Mouse (Mus musculus) neural tube, embryonic 11.5 days (tissue): ENCODE data around the gene Ipmk. TPM values are rescaled to one million over a fixed set of nuclear protein-coding genes. Genes with fewer than 3 reads are reported as not detected.

Experiments
- ATAC-seq: fragments of 200-750 bp; cut with Nextera tagmentation; 2 replicates; pipeline ENCODE4 v1.8.0; 2017; ENCODE audit warnings: moderate number of reproducible peaks, mild to moderate bottlenecking, moderate TSS enrichment, moderate library complexity; ENCODE audit not compliant: insufficient read depth, low FRiP score, low TSS enrichment
- DNase-seq: peaks from one replicate; pipeline ENCODE4 v3.0.0-alpha.2; 2015; ENCODE audit warnings: low spot score
- H3K27ac ChIP-seq: fragments of 300-500 bp; sonication (generic); 2 replicates; pipeline ENCODE4 v1.5.1; 2014; ENCODE audit warnings: low read depth, mild to moderate bottlenecking, low read length
- H3K27me3 ChIP-seq: fragments of 300-500 bp; sonication (generic); 2 replicates; pipeline ENCODE4 v1.6.1; 2014; ENCODE audit warnings: mild to moderate bottlenecking, low read length, mixed read lengths; ENCODE audit not compliant: control insufficient read depth, insufficient read depth
- H3K36me3 ChIP-seq: fragments of 300-500 bp; sonication (generic); 2 replicates; pipeline ENCODE4 v1.6.1; 2014; ENCODE audit warnings: mild to moderate bottlenecking, low read length, moderate library complexity, mixed read lengths; ENCODE audit not compliant: control insufficient read depth, insufficient read depth
- H3K4me1 ChIP-seq: fragments of 300-500 bp; sonication (generic); 2 replicates; pipeline ENCODE4 v1.6.1; 2014; ENCODE audit warnings: low read length, mixed read lengths; ENCODE audit not compliant: control insufficient read depth, insufficient read depth
- H3K4me2 ChIP-seq: fragments of 300-500 bp; sonication (generic); 2 replicates; pipeline ENCODE4 v1.6.1; 2014; ENCODE audit warnings: low read depth, mild to moderate bottlenecking, moderate library complexity
- H3K4me3 ChIP-seq: fragments of 300-500 bp; sonication (generic); 2 replicates; pipeline ENCODE4 v1.5.1; 2014; ENCODE audit warnings: low read depth, low read length
- H3K9ac ChIP-seq: fragments of 300-500 bp; sonication (generic); 2 replicates; pipeline ENCODE4 v1.6.1; 2014; ENCODE audit warnings: mild to moderate bottlenecking, low read length
- H3K9me3 ChIP-seq: fragments of 300-500 bp; sonication (generic); 2 replicates; pipeline ENCODE4 v1.6.1; 2016; ENCODE audit warnings: low read length; ENCODE audit not compliant: control insufficient read depth
- WGBS: fragments of 180-500 bp; shearing (Covaris S2); extraction: QIAGEN DNeasy Blood & Tissue Kit; methylation state at CpG from one replicate; pipeline ENCODE4 v1.1.7; 2014; 5-methylcytosine and 5-hydroxymethylcytosine counted together
- polyA plus RNA-seq: library from polyadenylated mRNA; unstranded; fragments of >200 nt; fragmentation: Nextera tagmentation; extraction: Ambion mirVana; gene quantifications from 2 replicates; pipeline ENCODE4 v1.2.1, GENCODE M21; 2014

Gene Ipmk
- polyA plus RNA-seq, 1 experiment from 2014 or later, result 23.6 TPM

DNA sequence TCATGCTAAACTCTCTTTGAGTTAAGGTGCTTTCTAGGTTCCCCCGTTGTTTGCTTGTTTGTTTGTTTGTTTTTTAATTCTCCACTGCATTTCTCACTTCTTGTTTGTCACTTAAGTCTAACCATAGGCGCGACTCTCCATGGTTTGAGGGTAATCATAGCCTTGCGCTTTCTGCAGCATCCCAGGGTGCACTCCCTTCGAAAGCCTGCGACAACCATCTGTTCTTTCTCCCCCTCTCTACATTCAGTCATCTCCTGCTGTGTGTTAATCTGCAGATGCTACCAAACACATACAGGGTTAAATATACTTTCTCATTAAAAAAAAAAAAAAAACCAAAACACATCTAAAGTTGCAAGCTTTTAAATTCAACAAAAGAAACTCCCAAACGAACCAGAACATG lies 31.1 kb upstream of the Ipmk start:
- H3K9me3 ChIP-seq, result no peaks in the 10 kb centered on the region
- no peaks in the 10 kb centered on the region for H3K36me3 ChIP-seq
- H3K4me1 ChIP-seq, result no peaks in the 10 kb centered on the region
- H3K27ac ChIP-seq, result no peak overlapping the region
- no peak overlapping the region for H3K9ac ChIP-seq
- H3K4me3 ChIP-seq, result no peak overlapping the region
- H3K27me3 ChIP-seq, result no peaks in the 10 kb centered on the region
- WGBS, result 69% methylated on average over 7 of the region's 7 CpGs
- H3K4me2 ChIP-seq, result no peak overlapping the region
- DNase-seq (no peak), ATAC-seq (no peak)

DNA sequence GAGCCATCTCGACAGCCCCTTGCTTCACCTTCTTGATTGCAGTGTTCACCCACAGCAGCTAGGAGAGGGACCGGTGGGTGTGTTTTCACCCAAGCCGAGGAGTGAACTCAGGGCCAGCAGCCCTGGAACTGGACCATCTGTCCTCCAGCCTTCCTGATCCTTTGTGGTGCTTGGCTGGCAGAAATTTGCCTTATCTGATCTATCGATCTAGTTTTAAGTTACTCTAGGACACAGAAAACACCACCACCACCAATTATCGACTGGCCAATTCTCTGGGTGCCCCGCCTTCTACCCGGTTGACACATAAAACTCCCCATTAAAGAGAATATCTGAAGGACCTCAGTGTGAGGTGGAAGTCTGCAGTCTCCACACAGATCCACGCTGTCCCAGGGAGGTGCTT lies 23.9 kb upstream of the Ipmk start:
- DNase-seq, result no peak
- Histone ChIP-seq H3K9me3 (no peaks in the 10 kb centered on the region), H3K4me2 (no peak overlapping the region), H3K9ac (no peak overlapping the region), H3K4me1 (no peaks in the 10 kb centered on the region), H3K27me3 (no peaks in the 10 kb centered on the region), H3K36me3 (no peaks in the 10 kb centered on the region), H3K4me3 (no peak overlapping the region), H3K27ac (no peak overlapping the region)
- 82% methylated on average over 8 of the region's 8 CpGs for WGBS
- no peak for ATAC-seq

DNA sequence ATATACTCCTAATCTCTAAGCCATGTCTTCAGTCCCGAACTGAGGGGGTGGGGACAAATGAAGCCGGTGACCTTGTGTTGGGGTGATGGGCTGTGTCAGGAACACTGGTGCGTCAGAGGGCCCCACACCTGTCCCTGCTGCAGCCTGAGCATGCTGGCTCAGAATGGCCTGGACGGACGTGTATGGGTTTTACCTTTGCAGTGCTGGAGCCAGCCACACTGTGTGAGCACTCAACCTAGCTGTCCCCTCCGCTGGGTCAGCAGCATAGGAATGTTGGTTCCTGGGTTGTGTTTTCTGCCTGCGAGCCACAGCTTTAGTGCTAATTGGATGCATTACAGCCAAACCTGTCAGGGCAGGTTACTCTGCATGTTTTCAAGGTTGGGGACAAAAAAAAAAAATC lies 21.4 kb upstream of the Ipmk start:
- no peak overlapping the region for H3K27ac ChIP-seq
- no peak overlapping the region for H3K9ac ChIP-seq
- ATAC-seq, result no peak
- H3K36me3 ChIP-seq, result peaks cover 3% of the 10 kb centered on the region
- H3K4me2 ChIP-seq, result no peak overlapping the region
- no peaks in the 10 kb centered on the region for H3K9me3 ChIP-seq
- WGBS, result 82% methylated on average over 7 of the region's 7 CpGs
- no peaks in the 10 kb centered on the region for H3K27me3 ChIP-seq
- H3K4me1 ChIP-seq, result no peaks in the 10 kb centered on the region
- no peak for DNase-seq
- no peak overlapping the region for H3K4me3 ChIP-seq

DNA sequence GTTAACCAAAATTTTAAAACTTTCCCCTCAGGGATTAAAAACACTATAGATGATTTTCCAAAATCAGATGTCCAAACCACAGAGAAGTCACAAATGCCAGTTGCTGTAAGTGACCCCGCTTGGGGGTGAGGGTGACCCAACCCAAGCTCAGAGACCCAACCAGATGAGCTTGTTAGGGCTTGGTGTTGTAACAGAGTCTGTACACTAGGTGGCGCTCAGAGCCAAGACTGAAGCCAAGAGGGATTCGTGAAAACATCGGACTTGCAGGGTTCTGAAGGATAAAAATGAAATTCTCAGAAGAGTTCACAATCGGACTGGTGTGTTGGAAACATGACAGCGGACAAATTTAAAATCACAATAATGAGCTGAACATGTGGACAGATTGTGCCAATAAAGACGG lies 20.8 kb upstream of the Ipmk start:
- Histone ChIP-seq H3K4me3 (no peak overlapping the region), H3K4me2 (no peak overlapping the region), H3K27ac (no peak overlapping the region), H3K36me3 (peaks cover 3% of the 10 kb centered on the region), H3K9ac (no peak overlapping the region), H3K4me1 (no peaks in the 10 kb centered on the region), H3K9me3 (no peaks in the 10 kb centered on the region), H3K27me3 (no peaks in the 10 kb centered on the region)
- ATAC-seq (no peak), DNase-seq (peak; percentile 74)
- WGBS, result 21% methylated on average over 7 of the region's 7 CpGs

DNA sequence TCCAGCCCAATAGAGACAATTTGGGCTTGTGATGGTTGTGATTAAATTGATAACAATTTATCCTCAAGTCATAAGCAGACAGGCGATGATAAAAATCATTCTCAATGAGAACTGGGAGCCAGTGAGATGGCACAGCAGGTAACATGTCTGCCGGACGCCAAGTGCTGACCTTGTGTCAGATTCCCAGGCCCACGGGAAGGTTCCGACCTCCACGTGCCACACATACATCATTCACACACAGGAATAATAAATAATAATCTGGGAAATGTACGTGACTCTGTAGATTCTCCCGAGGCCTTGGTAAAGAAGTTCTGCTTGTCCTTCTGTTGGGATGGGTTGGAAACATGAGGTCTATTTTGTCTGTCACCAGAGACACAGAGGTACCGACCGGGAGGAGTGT lies 20.2 kb upstream of the Ipmk start:
- no peak overlapping the region for H3K4me2 ChIP-seq
- ATAC-seq (no peak), DNase-seq (no peak)
- H3K4me1 ChIP-seq, result no peaks in the 10 kb centered on the region
- no peaks in the 10 kb centered on the region for H3K27me3 ChIP-seq
- no peak overlapping the region for H3K27ac ChIP-seq
- WGBS, result 74% methylated on average over 10 of the region's 10 CpGs
- peaks cover 3% of the 10 kb centered on the region for H3K36me3 ChIP-seq
- H3K9me3 ChIP-seq, result no peaks in the 10 kb centered on the region
- no peak overlapping the region for H3K4me3 ChIP-seq
- no peak overlapping the region for H3K9ac ChIP-seq

DNA sequence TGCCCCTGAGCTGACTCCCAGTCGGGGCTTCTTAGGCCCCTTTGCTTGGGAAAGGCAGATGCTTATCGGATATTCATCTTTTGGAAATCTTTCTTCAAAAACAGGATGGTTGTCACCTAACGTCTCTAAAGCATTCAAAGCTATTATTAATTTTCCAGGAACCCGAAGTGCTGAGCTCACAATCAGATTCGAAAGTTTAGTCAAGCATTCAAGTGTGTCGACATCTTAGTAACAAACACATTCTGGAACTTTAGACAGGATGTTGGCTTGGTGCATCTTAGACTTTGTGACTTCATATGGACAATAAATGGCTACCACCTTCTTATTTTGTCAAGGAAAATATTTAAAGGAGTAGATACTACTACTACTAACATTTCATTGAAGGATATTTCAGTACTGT lies 19.2 kb upstream of the Ipmk start:
- DNase-seq (no peak), ATAC-seq (no peak)
- WGBS, result 91% methylated on average over 6 of the region's 6 CpGs

DNA sequence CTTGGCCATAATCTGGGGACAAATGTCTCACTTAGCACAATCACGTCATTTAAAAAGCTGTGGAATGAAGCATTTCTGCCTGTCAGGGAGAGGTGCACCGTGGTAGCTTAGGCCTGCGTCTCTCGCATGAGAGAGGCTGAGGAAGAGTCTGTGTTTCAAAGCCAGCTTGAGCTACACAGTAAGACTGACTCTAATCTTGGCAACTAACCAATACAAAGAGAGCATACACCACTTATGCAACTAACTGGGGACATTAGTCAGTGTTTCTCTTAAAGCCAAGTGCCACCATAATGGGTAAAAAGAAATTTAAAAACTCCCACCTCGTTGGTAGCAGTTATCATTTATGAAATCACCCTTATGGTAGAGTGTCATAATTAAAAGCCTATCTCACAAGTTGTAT lies 18.7 kb upstream of the Ipmk start:
- 90% methylated on average over 5 of the region's 5 CpGs for WGBS
- no peaks in the 10 kb centered on the region for H3K9me3 ChIP-seq

More for the DNA sequence above, 19.2 kb upstream of the Ipmk start:
- H3K4me2 ChIP-seq, result no peak overlapping the region
- peaks cover 3% of the 10 kb centered on the region for H3K36me3 ChIP-seq
- H3K9me3 ChIP-seq, result no peaks in the 10 kb centered on the region
- H3K27ac ChIP-seq, result no peak overlapping the region
- H3K4me3 ChIP-seq, result no peak overlapping the region
- H3K9ac ChIP-seq, result no peak overlapping the region
- no peaks in the 10 kb centered on the region for H3K27me3 ChIP-seq
- H3K4me1 ChIP-seq, result no peaks in the 10 kb centered on the region

DNA sequence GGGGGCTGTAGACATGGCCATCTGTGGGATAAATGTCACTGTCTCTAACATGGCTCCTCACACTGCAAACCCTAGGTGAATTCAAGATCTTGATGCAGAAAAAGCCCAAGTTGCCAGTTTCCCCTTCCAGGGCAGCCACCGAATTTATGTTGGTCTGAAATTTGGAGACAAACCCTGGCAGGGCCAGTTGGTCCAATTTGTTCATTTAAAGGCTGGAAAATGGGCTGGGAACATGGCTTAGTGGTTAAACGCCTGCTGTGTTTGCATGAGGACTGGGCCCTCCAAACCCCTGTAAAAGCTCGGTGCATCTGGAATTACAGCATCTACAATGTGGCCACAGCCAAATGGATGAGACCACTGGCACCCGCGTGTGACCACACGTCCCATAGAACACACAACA lies 18.3 kb upstream of the Ipmk start:
- Histone ChIP-seq H3K9me3 (no peaks in the 10 kb centered on the region), H3K27ac (no peak overlapping the region), H3K4me2 (no peak overlapping the region), H3K9ac (no peak overlapping the region), H3K36me3 (peaks cover 3% of the 10 kb centered on the region), H3K4me1 (no peaks in the 10 kb centered on the region), H3K27me3 (no peaks in the 10 kb centered on the region), H3K4me3 (no peak overlapping the region)
- 89% methylated on average over 6 of the region's 6 CpGs for WGBS
- ATAC-seq (no peak), DNase-seq (no peak)

More for the DNA sequence above, 18.7 kb upstream of the Ipmk start:
- Histone ChIP-seq H3K4me2 (no peak overlapping the region), H3K27me3 (no peaks in the 10 kb centered on the region), H3K9ac (no peak overlapping the region), H3K4me1 (no peaks in the 10 kb centered on the region), H3K36me3 (peaks cover 3% of the 10 kb centered on the region), H3K27ac (no peak overlapping the region), H3K4me3 (no peak overlapping the region)
- ATAC-seq (no peak), DNase-seq (no peak)

DNA sequence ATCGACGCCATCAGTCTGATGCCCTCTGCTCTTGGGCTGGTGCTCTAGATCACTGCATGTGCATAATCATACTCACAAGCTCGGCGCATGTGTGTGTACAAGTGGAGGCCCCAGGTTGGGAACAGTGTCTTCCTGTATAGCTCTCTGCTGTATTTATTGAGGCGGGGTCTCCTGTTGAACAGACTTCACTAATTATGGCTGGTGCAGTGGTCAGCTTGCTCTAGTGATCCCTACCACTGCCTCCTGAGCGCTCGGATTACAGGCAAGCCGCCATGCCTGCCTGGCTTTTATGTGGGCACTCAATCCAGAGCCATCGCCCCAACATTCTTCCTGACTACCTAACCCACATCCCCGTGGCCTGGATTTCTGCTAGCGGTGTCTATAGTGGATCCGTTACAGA lies 17.5 kb upstream of the Ipmk start:
- no peaks in the 10 kb centered on the region for H3K9me3 ChIP-seq
- 97% methylated on average over 12 of the region's 12 CpGs for WGBS
- no peak overlapping the region for H3K9ac ChIP-seq
- no peak for DNase-seq
- no peaks in the 10 kb centered on the region for H3K4me1 ChIP-seq
- no peak overlapping the region for H3K4me3 ChIP-seq
- ATAC-seq, result no peak
- no peak overlapping the region for H3K4me2 ChIP-seq
- peaks cover 3% of the 10 kb centered on the region for H3K36me3 ChIP-seq
- no peak overlapping the region for H3K27ac ChIP-seq
- no peaks in the 10 kb centered on the region for H3K27me3 ChIP-seq
